Mouse (Mus musculus) limb, embryonic 13.5 days (tissue): Measurements from ENCODE around the gene Mfsd4a. TPM values are rescaled to one million over a fixed set of nuclear protein-coding genes. Genes with fewer than 3 reads are reported as not detected.
A peak's percentile ranks its signal among the peaks of the same experiment; 100 is the strongest.

Experiments used
- ATAC-seq: fragments of 200-750 bp; cut with Nextera tagmentation; 2 replicates; pipeline ENCODE4 v1.8.0; 2017; ENCODE audit warnings: low read depth, moderate number of reproducible peaks, moderate TSS enrichment; ENCODE audit not compliant: low FRiP score
- H3K27ac ChIP-seq: fragments of 300-500 bp; sonication (generic); 2 replicates; pipeline ENCODE4 v1.5.1; 2015; ENCODE audit warnings: inconsistent platforms, mild to moderate bottlenecking, moderate library complexity
- H3K27me3 ChIP-seq: fragments of 300-500 bp; sonication (generic); 2 replicates; pipeline ENCODE4 v1.6.1; 2015; ENCODE audit warnings: mild to moderate bottlenecking, inconsistent platforms
- H3K36me3 ChIP-seq: fragments of 300-500 bp; sonication (generic); 2 replicates; pipeline ENCODE4 v1.6.1; 2015; ENCODE audit warnings: inconsistent platforms, mild to moderate bottlenecking, moderate library complexity
- H3K4me1 ChIP-seq: fragments of 300-500 bp; sonication (generic); 2 replicates; pipeline ENCODE4 v1.6.1; 2015; ENCODE audit warnings: inconsistent platforms
- H3K4me2 ChIP-seq: fragments of 300-500 bp; sonication (generic); replicated peaks from 2 replicates; pipeline ENCODE4 v1.6.1; 2015; ENCODE audit warnings: inconsistent platforms, mild to moderate bottlenecking, moderate library complexity
- H3K4me3 ChIP-seq: fragments of 300-500 bp; sonication (generic); 2 replicates; pipeline ENCODE4 v1.5.1; 2015; ENCODE audit warnings: moderate library complexity, mild to moderate bottlenecking, inconsistent platforms
- H3K9ac ChIP-seq: fragments of 300-500 bp; sonication (generic); 2 replicates; pipeline ENCODE4 v1.6.1; 2015; ENCODE audit warnings: mild to moderate bottlenecking, inconsistent platforms
- H3K9me3 ChIP-seq: fragments of 300-500 bp; sonication (generic); 2 replicates; pipeline ENCODE4 v1.6.1; 2016; ENCODE audit warnings: inconsistent platforms
- WGBS: fragments of 180-500 bp; shearing (Covaris S2); methylation state at CpG from one replicate; pipeline ENCODE4 v1.1.7; 2015; 5-methylcytosine and 5-hydroxymethylcytosine counted together
- polyA plus RNA-seq: library from polyadenylated mRNA; unstranded; fragments of >200 nt; fragmentation: Nextera tagmentation; extraction: Ambion mirVana; gene quantifications from 2 replicates; pipeline ENCODE4 v1.2.1, GENCODE M21; 2015

The Mfsd4a gene
- polyA plus RNA-seq, 1 experiment from 2014 or later: 11.0 TPM

- H3K27me3 ChIP-seq: no peaks in the 10 kb centered on the region
- no peaks in the 10 kb centered on the region for H3K9me3 ChIP-seq
- no peaks in the 10 kb centered on the region for H3K36me3 ChIP-seq
- H3K4me2 ChIP-seq: no peak overlapping the region
- no peak overlapping the region for H3K9ac ChIP-seq
- H3K27ac ChIP-seq: no peak overlapping the region
- 0 out of 2 replicates have a peak, but pooled peaks cover 5% of the 10 kb centered on the region for H3K4me1 ChIP-seq
- no peak overlapping the region for H3K4me3 ChIP-seq
- ATAC-seq: no peak
These were observed 67.4 kb downstream of the Mfsd4a start for GRCm38 (mm10) chr1:132000506-132000905.

- WGBS: 30% methylated on average over 4 of the region's 4 CpGs
- Histone ChIP-seq H3K27ac (no peak overlapping the region), H3K36me3 (no peaks in the 10 kb centered on the region), H3K27me3 (no peaks in the 10 kb centered on the region), H3K4me2 (no peak overlapping the region), H3K9ac (no peak overlapping the region), H3K4me1 (no peaks in the 10 kb centered on the region), H3K4me3 (no peak overlapping the region), H3K9me3 (no peaks in the 10 kb centered on the region)
- no peak for ATAC-seq
These were observed 72.8 kb downstream of the Mfsd4a start for GRCm38 (mm10) chr1:131995062-131995461.

- no peaks in the 10 kb centered on the region for H3K4me1 ChIP-seq
- no peak overlapping the region for H3K27ac ChIP-seq
- WGBS: 87% methylated on average over 12 of the region's 12 CpGs
- ATAC-seq: no peak
- H3K9me3 ChIP-seq: no peaks in the 10 kb centered on the region
- H3K4me3 ChIP-seq: no peak overlapping the region
- no peaks in the 10 kb centered on the region for H3K27me3 ChIP-seq
- H3K4me2 ChIP-seq: no peak overlapping the region
- H3K9ac ChIP-seq: no peak overlapping the region
- H3K36me3 ChIP-seq: no peaks in the 10 kb centered on the region
These were observed 74.5 kb downstream of the Mfsd4a start for GRCm38 (mm10) chr1:131993169-131994040.

GRCm38 (mm10) chr1:131992561-131993001 lies 75.3 kb downstream of the Mfsd4a start:
- Histone ChIP-seq H3K27ac (no peak overlapping the region), H3K36me3 (no peaks in the 10 kb centered on the region), H3K9ac (no peak overlapping the region), H3K4me2 (no peak overlapping the region), H3K4me1 (no peaks in the 10 kb centered on the region), H3K27me3 (no peaks in the 10 kb centered on the region), H3K4me3 (no peak overlapping the region), H3K9me3 (no peaks in the 10 kb centered on the region)
- 82% methylated on average over 7 of the region's 7 CpGs for WGBS
- ATAC-seq: no peak

GRCm38 (mm10) chr1:131990083-131990760 lies 77.6 kb downstream of the Mfsd4a start:
- no peak for ATAC-seq
- no peak overlapping the region for H3K27ac ChIP-seq

GRCm38 (mm10) chr1:131989476-131989875 lies 78.4 kb downstream of the Mfsd4a start:
- no peaks in the 10 kb centered on the region for H3K36me3 ChIP-seq
- no peak for ATAC-seq
- no peaks in the 10 kb centered on the region for H3K4me1 ChIP-seq
- H3K4me3 ChIP-seq: no peak overlapping the region
- no peak overlapping the region for H3K27ac ChIP-seq
- H3K9me3 ChIP-seq: no peaks in the 10 kb centered on the region
- H3K9ac ChIP-seq: no peak overlapping the region
- H3K27me3 ChIP-seq: no peaks in the 10 kb centered on the region
- 73% methylated on average over 4 of the region's 4 CpGs for WGBS
- H3K4me2 ChIP-seq: no peak overlapping the region

More at GRCm38 (mm10) chr1:131990083-131990760, 77.6 kb downstream of the Mfsd4a start:
- Histone ChIP-seq H3K9me3 (no peaks in the 10 kb centered on the region), H3K27me3 (no peaks in the 10 kb centered on the region), H3K9ac (no peak overlapping the region), H3K36me3 (no peaks in the 10 kb centered on the region), H3K4me2 (no peak overlapping the region), H3K4me3 (no peak overlapping the region), H3K4me1 (no peaks in the 10 kb centered on the region)
- WGBS: 76% methylated on average over 9 of the region's 9 CpGs

GRCm38 (mm10) chr1:131987432-131987831 lies 80.4 kb downstream of the Mfsd4a start:
- H3K4me3 ChIP-seq: no peak overlapping the region
- H3K9me3 ChIP-seq: no peaks in the 10 kb centered on the region
- H3K36me3 ChIP-seq: no peaks in the 10 kb centered on the region
- H3K4me2 ChIP-seq: no peak overlapping the region
- no peak overlapping the region for H3K27ac ChIP-seq
- no peaks in the 10 kb centered on the region for H3K4me1 ChIP-seq
- 79% methylated on average over 15 of the region's 15 CpGs for WGBS
- no peak for ATAC-seq
- no peaks in the 10 kb centered on the region for H3K27me3 ChIP-seq
- no peak overlapping the region for H3K9ac ChIP-seq

GRCm38 (mm10) chr1:131983806-131984205 lies 84.1 kb downstream of the Mfsd4a start:
- Histone ChIP-seq H3K4me2 (no peak overlapping the region), H3K27me3 (no peaks in the 10 kb centered on the region), H3K9me3 (no peaks in the 10 kb centered on the region), H3K9ac (no peak overlapping the region), H3K27ac (no peak overlapping the region), H3K4me3 (no peak overlapping the region), H3K4me1 (no peaks in the 10 kb centered on the region), H3K36me3 (no peaks in the 10 kb centered on the region)
- no peak for ATAC-seq
- WGBS: 79% methylated on average over 2 of the region's 2 CpGs

- no peak overlapping the region for H3K27ac ChIP-seq
- no peak overlapping the region for H3K9ac ChIP-seq
- no peaks in the 10 kb centered on the region for H3K27me3 ChIP-seq
- H3K4me3 ChIP-seq: no peak overlapping the region
- no peaks in the 10 kb centered on the region for H3K4me1 ChIP-seq
- no peaks in the 10 kb centered on the region for H3K9me3 ChIP-seq
- ATAC-seq: no peak; the same call in 1 of the 2 replicates
- H3K4me2 ChIP-seq: no peak overlapping the region
- 17% methylated on average over 5 of the region's 5 CpGs for WGBS
- H3K36me3 ChIP-seq: no peaks in the 10 kb centered on the region
These were observed 85.0 kb downstream of the Mfsd4a start for GRCm38 (mm10) chr1:131982907-131983306.

GRCm38 (mm10) chr1:131981378-131982013 lies 86.4 kb downstream of the Mfsd4a start:
- Histone ChIP-seq H3K4me3 (no peak overlapping the region), H3K27ac (no peak overlapping the region), H3K4me2 (no peak overlapping the region), H3K36me3 (no peaks in the 10 kb centered on the region), H3K27me3 (0 out of 2 replicates have a peak, but pooled peaks cover 3% of the 10 kb centered on the region), H3K9me3 (no peaks in the 10 kb centered on the region), H3K4me1 (no peaks in the 10 kb centered on the region), H3K9ac (no peak overlapping the region)
- WGBS: 53% methylated on average over 12 of the region's 12 CpGs
- ATAC-seq: 0 out of 2 replicates have a peak, but pooled peaks have one; percentile 65

- H3K9me3 ChIP-seq: no peaks in the 10 kb centered on the region
- WGBS: 28% methylated on average over 2 of the region's 2 CpGs
- 0 out of 2 replicates have a peak, but pooled peaks cover 3% of the 10 kb centered on the region for H3K27me3 ChIP-seq
These were observed 87.4 kb downstream of the Mfsd4a start for GRCm38 (mm10) chr1:131980471-131980870.

GRCm38 (mm10) chr1:131976886-131977285 lies 91.0 kb downstream of the Mfsd4a start:
- H3K9ac ChIP-seq: no peak overlapping the region
- no peak overlapping the region for H3K4me2 ChIP-seq
- no peak overlapping the region for H3K4me3 ChIP-seq
- 76% methylated on average over 5 of the region's 5 CpGs for WGBS
- H3K27me3 ChIP-seq: 0 out of 2 replicates have a peak, but pooled peaks cover 3% of the 10 kb centered on the region
- H3K27ac ChIP-seq: no peak overlapping the region
- no peak for ATAC-seq
- H3K4me1 ChIP-seq: peaks cover 12% of the 10 kb centered on the region
- no peaks in the 10 kb centered on the region for H3K9me3 ChIP-seq
- no peaks in the 10 kb centered on the region for H3K36me3 ChIP-seq

More at GRCm38 (mm10) chr1:131980471-131980870, 87.4 kb downstream of the Mfsd4a start:
- no peak overlapping the region for H3K4me2 ChIP-seq
- no peaks in the 10 kb centered on the region for H3K36me3 ChIP-seq
- H3K4me3 ChIP-seq: no peak overlapping the region
- no peak overlapping the region for H3K27ac ChIP-seq
- no peaks in the 10 kb centered on the region for H3K4me1 ChIP-seq
- 0 out of 2 replicates have a peak overlapping the region, but pooled peaks have one; percentile 14 for H3K9ac ChIP-seq
- ATAC-seq: no peak
